Mouse (Mus musculus) mouse trophoblast stem cell (cell line): ENCODE results near the gene Ces1a.

Source experiments
- in situ Hi-C, 2 experiments: fragments of 300-500 bp; cut with MseI, MboI; formaldehyde crosslinking; loops; 2 replicates in 1 of 2; 3 replicates in 1 of 2; pipeline ENCODE4 v1.15.1; 2025

Gene Ces1a

DNA sequence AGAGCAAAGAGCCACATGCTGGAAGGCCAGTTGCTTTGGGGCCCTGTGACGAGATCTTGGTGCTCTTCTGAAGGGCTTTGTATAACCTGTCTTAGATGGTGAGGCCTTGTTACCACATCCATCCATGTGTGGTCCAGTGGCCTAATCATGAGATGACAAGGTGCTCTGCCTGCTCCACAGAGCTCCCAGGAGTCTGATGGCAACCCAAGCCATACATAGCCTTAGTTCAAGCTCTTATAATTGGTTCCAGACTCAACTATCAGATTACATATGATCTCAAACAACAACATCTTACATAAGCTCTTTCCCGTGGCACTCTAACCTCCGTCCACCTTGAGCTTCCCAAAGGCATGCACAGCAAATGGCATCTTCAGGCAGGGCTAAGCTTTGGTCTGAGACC lies at the start of gene Ces1a:
Ces1a (minus strand) TSS at position 101 of the 400 bp plus-strand sequence.
- in situ Hi-C loops: loop anchor here in 1 of 2 experiments (5.0 kb wide), 1 partner anchor 36 kb away; no protein-coding TSS in a partner anchor

DNA sequence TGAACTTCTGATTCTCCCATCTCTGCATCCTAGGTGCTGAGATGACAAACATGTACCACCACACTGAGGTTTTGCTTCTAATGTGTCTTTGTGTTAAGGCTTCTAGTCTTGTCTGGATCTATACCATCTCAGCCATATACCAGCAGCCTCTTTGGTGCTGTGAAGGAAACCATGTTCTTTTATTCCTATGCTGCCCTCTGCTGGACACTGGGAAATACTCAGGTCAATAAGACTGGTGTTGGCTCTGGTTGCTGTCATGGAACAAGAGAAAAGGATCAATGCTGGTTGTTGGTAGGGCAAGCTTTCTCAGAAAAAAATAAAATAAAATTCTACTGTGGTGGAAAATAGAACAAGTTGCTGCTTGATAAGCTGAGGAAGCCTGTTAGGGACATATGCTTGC lies 47.4 kb upstream of the Ces1a start:
- in situ Hi-C loops: loop anchor here in 1 of 2 experiments (5.0 kb wide), 1 partner anchor 83 kb away; no protein-coding TSS in a partner anchor

DNA sequence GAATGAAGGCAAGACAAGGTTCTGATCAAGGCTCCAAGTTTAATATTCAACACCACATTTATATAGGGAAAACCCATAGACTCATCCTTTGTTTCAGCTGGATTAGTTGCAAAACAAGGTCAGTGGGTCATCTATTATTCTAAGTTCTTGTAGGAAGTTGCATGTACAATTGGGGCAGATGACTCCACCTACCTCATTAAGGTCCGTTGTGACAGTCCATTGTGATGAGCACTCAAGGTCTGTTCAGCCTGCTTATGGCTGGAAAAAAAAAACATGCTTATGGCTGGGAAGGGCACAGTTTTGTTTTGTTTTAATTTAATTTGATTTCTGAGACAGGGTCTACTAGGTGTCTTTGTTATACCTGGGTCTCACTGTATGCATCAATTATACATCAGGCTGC lies 43.3 kb upstream of the Ces1a start:
- in situ Hi-C loops: loop anchor here in 1 of 2 experiments (5.0 kb wide), 1 partner anchor 74 kb away; no protein-coding TSS in a partner anchor

DNA sequence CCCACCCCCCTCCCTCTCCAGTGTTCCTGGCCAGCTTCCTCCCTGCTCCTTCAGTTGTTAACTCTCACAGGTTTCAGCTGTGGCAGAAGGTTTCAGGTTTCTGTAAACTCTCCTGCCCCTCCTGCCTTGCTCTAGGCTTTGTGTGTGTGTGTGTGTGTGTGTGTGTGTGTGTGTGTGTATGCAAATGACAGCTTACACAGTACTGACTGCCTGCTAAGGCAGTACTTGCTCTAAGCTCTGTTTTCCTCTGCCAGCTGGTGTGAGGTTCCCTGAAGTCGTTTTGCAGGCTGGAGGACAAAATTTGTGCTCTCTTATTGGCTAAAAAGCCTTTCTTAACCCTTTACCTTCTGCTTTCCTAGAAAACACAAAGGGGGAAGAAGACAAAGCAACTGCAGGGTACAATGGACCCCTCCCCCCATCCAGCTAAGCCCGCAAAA lies 40.7 kb upstream of the Ces1a start:
- in situ Hi-C loops: no loop called here

DNA sequence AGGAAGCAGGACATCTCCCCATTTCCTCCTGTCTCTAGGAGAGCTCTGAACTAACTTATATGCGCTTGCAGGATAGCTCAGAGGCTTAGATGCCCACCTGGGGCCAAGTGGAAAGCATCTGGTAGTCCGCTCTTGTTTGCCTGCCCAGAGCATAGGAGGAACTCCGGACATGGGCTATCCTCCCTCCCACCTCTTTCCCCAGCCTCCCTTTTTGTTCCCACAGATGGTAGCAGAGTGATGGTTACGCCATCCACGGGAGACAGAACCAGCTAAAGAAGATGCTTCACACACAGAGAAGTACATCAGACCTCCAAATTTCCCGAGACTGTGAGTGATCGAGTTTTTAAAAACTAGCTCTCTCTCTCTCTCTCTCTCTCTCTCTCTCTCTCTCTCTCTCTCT lies 40.2 kb upstream of the Ces1a start:
- in situ Hi-C loops: no loop called here

DNA sequence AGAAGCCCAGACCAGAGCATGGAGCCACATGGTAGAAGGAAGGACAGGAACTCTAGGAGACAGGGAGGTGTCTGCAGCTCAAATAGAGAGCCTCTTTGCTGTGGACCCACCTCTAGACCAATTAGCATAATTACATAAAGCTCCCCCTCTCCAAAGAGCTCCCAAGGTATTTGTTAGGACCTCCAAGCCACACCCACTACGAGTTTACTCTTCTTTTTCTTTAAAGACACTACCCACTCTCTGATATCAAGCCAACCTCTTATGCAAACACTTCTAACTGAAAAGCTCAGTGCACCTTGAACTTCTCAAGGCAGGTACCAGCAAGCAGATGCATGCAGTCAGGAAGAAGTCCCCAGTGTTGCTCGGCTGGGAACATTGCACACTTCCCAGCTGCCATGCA lies 31.9 kb upstream of the Ces1a start, which contains the start of gene Ces1b:
Ces1b (minus strand) TSS at position 131 of the 400 bp plus-strand sequence.
- in situ Hi-C loops: no loop called here

DNA sequence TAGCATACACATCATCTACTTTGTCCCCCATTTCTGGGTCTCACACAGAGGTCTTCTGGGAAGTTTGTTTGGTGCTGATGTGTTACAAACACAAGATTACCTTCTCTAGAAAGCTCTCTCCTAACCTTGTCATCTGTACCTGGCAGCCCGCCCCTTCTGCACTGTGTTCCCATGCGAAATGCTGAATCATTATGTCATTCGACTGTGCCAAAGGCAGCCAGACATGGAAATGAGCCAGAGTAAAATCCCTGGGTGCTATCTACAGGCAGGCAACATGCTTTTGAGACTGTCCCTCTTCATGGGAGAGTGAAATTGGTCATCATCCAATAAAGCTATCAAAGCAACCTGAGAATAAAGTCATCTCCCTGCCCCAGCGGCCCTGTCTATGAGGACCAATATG lies 27.3 kb upstream of the Ces1a start:
- in situ Hi-C loops: no loop called here

DNA sequence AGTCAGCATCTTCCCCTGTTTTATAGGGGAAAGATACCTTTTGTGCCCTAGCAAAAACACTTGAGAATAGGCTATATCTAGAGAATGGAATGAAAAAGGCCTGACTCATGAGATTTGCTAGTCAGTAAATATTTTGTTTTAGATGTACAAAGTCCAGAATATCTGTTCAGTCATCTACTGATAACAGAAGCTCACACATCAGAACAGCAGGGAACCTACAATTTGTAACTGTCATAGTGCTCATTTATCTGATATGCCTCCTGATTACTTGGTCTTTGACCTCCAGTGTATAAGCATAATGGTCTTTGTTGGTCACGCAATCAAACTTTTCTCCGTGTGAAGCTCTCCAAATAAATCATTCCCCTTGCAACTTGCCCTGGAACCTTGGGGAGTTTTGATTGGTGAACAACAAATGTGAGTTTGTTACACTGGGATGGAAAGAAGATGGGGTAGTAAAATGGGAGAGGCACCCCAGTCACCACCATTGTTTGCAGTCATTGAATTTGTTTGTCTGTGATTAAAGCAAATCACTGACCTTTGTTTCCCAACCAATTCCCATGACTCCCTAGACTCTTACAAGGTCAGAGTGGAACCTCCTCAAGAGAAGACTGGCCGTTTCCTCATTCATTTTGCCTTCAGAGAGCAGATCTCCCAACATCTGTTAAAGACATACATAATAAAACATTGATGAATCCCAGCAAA lies 15.6 kb upstream of the Ces1a start:
- in situ Hi-C loops: no loop called here

DNA sequence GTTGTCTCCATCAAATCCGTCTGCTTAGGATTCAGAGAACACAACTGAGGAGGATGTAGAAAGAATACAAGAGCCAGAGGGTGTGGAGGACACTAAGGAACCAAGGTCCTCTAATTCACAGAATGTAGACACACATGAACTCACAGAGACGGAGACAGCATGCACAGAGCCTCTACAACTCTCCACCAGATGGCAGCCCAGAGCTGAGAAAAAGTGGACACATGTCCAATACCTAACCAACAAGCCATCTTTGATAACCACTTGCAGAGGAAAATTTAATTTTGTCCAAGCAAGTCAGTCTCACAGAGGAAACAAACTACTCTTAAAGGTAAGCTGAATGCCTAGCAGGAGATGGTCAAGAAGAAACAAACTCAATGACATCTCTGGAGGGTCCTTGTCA lies 11.2 kb upstream of the Ces1a start:
- in situ Hi-C loops: no loop called here

DNA sequence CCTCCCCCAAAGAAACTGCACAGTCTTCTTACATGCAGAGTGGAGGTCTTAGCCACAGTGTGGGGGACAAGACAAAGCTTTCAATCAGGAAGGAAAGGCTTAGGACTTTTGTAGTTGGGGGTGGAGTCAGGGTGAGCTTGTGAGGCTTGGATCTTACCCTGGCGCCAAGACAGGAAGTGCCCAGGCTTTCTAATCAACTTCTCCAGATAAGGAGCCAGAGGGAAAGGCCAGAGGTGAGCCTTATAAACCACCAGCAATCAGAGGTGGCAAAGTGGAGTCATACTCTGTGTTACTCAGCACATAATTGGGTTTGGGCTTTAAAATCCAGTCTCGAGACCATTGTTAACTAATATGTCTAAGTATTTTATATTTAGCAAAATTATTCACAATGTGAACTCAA lies 7.2 kb upstream of the Ces1a start:
- in situ Hi-C loops: no loop called here

DNA sequence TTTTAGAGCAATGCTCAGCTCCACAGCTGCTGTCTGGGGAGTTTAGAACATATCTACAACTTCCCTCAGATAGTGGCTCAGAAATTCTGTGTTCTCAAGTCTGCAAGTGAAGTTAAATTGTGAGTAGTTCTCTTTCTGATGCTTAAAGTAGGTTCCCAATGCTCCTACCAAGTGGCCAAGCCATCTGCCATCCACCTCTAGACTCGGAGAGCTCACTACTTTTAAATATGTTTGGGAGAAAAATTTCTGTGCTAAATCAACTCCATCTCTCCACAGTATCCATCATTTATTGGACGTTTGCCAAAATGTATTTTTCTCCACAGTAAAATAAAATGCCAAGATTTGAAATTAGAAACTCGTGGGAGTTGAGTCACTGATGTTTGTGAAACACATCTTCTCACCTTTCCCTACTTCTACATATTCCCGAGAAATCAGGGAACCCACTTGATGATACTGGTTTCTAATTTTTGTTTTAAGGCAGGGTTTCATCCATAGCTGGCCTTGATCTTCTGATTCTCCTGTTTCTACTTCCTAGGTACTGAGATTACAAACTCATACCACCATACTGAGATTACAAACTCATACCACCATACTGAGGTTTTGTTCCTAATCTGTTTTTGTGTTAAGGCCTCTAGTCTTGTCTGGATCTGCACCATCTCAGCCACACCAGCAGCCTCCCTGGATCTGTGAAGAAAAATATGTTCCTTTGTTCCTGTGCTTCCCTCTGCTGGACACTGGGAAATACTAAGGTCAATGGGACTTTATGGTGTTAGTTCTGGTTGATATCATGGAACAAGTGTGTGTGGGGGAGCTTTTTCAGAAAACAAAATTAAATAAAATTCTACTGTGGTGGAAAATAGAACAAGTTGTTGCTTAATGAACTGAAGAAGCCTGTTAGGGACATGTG lies 771 bp upstream of the Ces1a start:
- in situ Hi-C loops: loop anchor here in 1 of 2 experiments (5.0 kb wide), 1 partner anchor 36 kb away; no protein-coding TSS in a partner anchor

DNA sequence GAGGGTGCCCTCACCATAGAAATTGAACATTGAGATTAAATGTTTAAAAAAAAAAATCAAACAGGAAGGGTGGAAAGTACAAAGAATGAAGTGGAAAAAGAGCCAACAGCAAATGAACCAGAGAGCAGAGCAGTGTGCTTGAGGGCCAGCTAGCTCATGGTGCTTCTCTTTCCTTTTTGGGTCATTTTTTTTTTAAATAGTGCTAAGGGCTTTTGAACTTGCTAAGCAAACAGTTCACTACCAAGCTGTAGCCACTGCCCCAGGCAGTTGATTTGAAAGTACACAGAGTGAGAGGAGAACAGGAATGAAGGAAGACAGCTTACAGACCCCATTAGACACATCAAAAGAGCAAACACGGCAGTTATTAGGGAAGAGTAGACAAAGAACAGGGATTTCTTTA lies 4.9 kb downstream of the Ces1a start:
- in situ Hi-C loops: no loop called here

DNA sequence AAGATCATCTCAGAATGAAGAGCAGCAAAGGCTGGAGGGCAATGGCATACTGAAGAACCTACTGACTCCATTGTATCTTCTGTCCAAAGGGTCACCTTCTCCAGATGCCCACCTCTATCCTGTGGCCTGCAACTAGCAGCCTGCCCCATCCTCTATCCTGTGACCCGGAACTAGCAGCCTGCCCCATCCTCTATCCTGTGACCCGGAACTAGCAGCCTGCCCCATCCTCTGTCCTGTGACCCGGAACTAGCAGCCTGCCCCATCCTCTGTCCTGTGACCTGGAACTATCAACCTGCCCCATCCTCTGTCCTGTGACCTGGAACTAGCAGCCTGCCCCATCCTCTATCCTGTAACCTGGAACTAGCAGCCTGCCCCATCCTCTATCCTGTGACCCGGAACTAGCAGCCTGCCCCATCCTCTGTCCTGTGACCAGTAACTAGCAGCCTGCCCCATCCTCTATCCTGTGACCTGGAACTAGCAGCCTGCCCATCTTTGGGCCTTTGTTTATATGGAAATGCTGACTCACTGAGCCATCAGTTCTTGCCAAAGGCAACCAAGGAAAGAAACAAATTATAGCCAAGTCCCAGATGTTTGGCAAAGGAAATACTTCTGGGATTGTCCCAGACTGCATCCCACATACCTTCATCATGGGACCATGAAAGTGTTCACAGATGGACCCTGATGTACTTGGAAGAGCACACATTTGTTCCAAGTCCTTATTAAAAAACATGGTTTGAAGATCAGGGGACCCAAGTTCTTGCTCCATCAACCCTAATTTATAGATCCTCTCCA lies 7.0 kb downstream of the Ces1a start:
- in situ Hi-C loops: no loop called here

DNA sequence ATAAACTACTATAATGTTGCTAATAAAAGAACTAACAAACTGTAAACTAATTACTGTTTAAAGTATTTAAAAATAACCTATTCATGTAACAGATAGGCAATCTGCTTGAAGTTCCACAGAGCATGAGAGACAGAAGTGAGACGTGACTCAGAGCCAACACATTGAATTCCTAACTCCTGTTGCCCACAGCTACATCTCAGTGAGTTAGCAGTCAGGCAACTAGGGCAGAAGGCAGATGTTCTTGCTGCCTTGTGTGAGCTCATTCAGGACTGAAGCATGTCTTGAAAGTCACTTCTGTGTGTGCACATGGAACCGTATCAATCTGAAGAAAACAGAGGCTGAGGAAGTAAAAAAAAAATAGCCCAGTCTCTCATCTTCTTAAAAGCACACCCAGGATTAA lies 7.7 kb downstream of the Ces1a start:
- in situ Hi-C loops: no loop called here

DNA sequence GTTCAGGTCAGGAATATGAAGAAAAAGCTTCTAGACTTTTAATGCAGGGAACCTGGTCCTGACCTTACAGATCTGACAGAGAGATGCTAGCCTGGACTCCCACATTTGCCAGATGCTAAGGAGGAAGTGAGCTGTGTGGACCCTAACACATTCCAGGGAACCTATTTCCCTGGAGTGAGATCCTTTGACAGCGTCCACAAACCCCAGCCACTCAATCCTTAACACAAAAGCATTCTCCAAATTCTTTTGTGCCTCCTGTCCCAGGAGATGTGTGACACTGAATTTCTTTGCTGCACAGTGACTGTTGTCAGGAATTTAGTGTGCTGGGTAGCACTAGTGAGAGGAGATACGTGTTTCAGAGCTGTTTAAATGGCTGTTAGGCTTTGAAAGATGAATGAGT lies 9.2 kb downstream of the Ces1a start:
- in situ Hi-C loops: no loop called here

DNA sequence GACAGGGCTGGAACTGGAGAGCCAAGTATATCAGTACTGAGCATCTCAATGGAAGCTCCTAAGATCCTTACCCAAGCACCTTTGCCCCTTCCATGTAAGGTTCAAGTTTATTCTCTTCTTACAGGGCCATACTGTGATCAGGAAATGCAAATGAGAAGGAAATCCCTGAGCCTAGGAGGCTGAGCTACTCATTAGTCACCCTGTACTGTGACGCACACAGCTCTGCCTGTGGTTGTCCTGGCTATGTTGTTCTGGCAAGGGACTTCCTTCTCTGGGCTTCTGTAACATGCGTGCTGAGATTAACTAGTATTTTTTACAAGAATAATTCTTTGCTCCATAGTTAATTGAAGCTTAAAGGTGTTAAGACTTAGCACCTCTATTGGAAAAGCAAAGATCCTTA lies 17.3 kb downstream of the Ces1a start:
- in situ Hi-C loops: no loop called here

DNA sequence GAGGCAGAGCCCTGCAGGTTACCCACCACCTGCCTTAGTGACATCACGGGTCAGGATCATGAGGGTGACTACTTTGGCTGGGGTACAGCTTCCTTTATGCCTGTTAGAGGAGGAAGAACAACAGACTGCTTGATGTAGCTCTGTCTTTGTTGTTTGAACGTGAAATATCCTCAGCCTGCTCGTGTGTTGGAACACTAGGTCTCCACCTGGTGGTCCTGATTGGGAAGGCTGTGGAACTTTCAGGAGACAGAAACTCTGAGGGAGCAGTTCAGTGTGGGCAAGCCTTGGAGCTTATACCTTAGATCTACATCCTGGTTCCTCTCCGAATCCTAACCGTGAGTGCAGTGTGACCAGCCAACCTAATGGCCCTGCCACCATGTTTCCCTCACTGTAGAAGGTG lies 26.3 kb downstream of the Ces1a start:
- in situ Hi-C loops: no loop called here

DNA sequence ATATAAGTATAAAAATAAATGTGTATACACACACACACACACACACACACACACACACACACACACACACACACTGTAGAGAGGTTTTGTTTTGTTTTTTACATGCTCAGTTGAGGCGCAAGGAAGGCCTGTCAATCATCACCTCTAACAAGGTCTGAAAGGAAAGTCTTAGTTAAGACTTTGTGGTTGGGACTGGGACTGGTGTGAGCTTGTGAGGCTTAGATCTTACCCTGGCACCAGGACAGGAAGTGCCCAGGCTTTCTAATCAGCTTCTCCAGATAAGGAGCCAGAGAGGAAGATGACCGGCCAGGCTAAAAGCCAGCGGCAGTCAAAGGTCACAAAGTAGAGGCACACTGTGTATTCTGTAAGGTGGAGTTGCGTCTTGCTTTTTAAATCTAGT lies 33.7 kb downstream of the Ces1a start:
- in situ Hi-C loops: loop anchor here in 1 of 2 experiments (5.0 kb wide), 2 partner anchors 33 to 83 kb away; partner anchors contain the start of gene Ces1a

DNA sequence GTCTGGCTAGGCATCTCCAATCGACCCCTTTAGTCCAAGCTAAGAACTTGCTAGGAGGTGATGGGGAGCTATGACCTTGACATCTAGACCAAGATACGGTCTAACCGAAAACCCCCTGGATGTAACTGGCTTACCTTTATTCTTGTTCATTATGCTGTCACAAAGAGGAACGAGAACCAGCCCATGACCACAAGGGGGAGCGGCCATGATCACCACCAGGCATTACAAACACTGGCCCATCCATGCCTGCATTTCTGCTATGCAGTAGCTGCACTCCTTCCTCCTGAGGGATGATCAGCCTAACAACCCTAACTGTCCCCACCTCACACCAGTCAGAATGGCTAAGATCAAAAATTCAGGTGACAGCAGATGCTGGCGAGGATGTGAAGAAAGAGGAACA lies 35.8 kb downstream of the Ces1a start:
- in situ Hi-C loops: loop anchor here in 1 of 2 experiments (5.0 kb wide), 2 partner anchors 35 to 85 kb away; partner anchors contain the start of gene Ces1a

DNA sequence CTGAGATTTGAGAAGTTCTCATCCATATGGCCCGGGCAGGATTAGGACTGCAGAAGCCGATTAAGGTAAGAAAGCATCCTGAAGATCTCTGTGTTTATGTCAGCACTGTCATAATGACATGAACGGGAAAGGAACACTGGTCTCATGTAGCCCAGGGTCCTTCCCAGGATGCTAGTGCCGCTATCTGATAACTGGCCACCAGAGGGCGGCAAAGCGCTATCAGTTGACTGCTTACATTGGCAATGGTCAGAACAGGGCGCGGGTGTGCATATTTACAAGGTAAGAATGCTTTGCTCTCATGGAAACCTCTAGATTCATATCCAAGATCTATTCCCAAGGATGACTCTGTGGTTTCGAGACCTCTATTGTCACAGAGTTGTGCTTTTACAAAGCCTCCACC lies 36.6 kb downstream of the Ces1a start:
- in situ Hi-C loops: loop anchor here in 1 of 2 experiments (5.0 kb wide), 2 partner anchors 36 to 86 kb away; partner anchors contain the start of gene Ces1a

DNA sequence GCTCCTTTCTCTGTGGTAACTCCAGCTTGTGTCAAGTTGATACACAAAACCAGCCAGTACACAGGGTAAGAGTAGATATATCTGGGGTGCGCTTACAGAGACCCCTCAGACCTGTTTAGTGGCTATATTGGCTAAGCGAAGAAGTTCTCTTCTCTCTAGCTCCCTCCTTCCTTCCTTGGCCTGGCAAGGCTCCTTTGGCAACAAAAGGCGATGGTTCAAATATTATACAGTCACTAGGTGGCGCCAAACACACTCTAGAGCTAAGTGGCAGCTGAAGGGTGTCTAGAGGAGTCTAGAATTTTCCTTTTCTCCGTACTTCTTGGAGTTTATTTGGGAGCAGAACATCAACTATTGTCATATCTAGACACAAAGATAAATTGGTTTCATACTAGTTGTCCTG lies 37.7 kb downstream of the Ces1a start:
- in situ Hi-C loops: loop anchor here in 1 of 2 experiments (5.0 kb wide), 2 partner anchors 37 to 87 kb away; partner anchors contain the start of gene Ces1a
